Mouse (Mus musculus) retina, embryonic 14.5 days (tissue): ENCODE measurements at regions not wholly inside any gene's neighbourhood (a gene's known extent, or its start where the extent isn't known, plus 50 kb on each side); places are given as distances from the start of the nearest gene placed in this dataset.
A peak's percentile ranks its signal among the peaks of the same experiment; 100 is the strongest.

Experiments
- DNase-seq: peaks from one replicate; pipeline ENCODE4 v3.0.0-alpha.2; 2015; ENCODE audit warnings: low spot score

GRCm38 (mm10) chr6:102913776-102914175 is 340.9 kb upstream of the Cntn3 start:
- DNase-seq, result no peak

DNA sequence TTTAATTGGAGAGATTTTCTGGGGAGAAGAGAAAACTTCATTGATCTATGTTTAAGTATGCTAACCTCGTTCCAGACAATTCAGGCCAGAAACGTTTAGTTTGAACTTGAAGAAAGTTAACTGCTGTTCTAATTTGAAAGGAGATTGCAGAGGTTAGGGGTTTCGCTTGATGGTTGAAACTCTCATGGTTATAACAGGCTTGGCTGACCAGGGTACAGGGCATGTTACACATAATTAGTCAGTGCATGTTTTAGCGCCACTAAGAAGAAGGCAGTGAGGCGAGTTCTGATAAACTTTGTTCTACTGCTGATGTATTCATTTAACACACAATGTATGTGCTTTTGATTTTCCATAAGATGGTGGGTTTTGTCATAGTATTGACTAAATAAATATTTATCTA is 331.1 kb upstream of the Cntn3 start:
- DNase-seq, result peak; percentile 53

- no peak for DNase-seq
Measured at GRCm38 (mm10) chr6:102900407-102901110, 327.7 kb upstream of the Cntn3 start.

DNA sequence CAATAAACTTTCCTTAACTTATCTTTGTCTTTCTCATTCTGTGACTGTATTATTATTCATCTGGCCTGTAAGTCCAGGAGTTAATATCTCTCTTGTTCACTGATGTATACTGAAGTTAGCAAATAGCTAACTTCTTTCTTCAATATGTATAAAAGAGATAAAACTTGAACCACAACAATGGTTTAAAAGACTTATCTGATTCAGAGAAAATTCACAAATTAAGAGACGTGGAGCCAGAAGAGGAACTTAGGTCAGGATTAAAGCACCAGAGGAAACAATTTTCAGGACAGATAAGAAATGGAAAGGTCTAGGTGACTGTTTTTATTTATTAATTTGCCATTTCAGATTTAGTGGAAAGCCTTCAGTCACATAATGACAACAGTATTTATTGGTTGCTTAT is 295.5 kb upstream of the Cntn3 start:
- no peak for DNase-seq

DNA sequence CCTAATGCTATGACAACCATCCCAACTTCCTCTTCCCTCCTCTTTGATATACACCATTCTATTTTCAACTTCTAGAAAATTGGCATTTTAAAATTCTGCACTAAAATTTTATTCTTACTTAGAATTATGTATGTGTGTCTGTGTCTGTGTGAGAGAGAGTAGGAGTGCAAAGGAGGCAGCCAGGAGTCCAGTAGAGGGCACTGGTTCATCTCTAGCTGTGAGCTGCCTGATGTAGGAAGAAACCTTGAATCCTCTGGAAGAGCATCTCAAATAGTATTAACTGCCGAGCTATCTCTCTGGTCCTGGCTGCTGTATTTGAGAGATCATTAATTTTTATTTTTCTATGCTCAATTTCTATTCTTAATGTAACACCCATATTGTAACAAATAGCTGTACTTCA is 271.6 kb upstream of the Cntn3 start:
- DNase-seq, result peak; percentile 38

- DNase-seq, result peak; percentile 13
Measured at GRCm38 (mm10) chr6:102833151-102833550, 260.2 kb upstream of the Cntn3 start.
